Mouse (Mus musculus): ENCODE data around the gene 4931428L18Rik. TPM values are rescaled to one million over a fixed set of nuclear protein-coding genes. Genes with fewer than 3 reads are reported as not detected.

4931428L18Rik gene
- 0.14 TPM in 1 of 2 replicates, not detected in the other for polyA plus RNA-seq (2015; fragmentation: Nextera tagmentation; extraction: Ambion mirVana)

DNA sequence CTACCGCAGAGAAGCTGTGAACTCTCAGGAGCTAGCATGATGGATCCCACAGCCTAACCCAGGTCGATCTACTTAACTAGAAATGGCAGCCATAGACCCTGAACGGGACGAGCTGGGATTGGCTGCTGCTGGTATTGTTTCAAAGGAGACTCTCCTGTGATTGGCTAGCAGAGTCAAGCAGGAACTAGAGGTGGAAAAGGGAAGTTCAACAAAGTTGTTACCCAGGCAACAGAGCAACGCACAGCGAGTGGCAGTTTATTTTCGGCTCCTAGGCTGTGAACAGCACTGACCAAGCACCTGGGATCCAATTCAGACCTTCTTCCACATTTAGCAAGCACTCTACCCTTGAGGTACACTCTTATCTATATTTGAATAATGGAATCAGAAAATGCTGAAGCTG is at the start of gene 4931428L18Rik, which contains the start of gene Pih1d3:
Gene 4931428L18Rik, minus strand, starts transcription at position 121 of the 400 bp plus-strand sequence.
Gene Pih1d3, plus strand, starts transcription at position 275 of the 400 bp plus-strand sequence.
- Histone ChIP-seq H3K27ac (ENCODE audit: low read length) (no peak within 1 kb of the TSS), H3K9ac (ENCODE audit: low read length) (no peak within 1 kb of the TSS), H3K9me3 (ENCODE audit: control insufficient read depth, low read length) (no peaks in the 10 kb centered on the region), H3K4me1 (replicated peaks; ENCODE audit: control insufficient read depth, insufficient read depth, low read length) (no peaks in the 10 kb centered on the region), H3K4me2 (ENCODE audit: low read depth, low read length) (no peak within 1 kb of the TSS), H3K27me3 (ENCODE audit: control insufficient read depth, insufficient read depth, low read depth, low read length) (no peaks in the 10 kb centered on the region), H3K36me3 (ENCODE audit: control insufficient read depth, insufficient read depth, low read length) (no peaks in the 10 kb centered on the region), H3K4me3 (ENCODE audit: low read length) (no peak within 1 kb of the TSS)
- no peak for ATAC-seq (ENCODE audit: low read depth)
- 71% methylated on average over 7 of the region's 7 CpGs for WGBS

DNA sequence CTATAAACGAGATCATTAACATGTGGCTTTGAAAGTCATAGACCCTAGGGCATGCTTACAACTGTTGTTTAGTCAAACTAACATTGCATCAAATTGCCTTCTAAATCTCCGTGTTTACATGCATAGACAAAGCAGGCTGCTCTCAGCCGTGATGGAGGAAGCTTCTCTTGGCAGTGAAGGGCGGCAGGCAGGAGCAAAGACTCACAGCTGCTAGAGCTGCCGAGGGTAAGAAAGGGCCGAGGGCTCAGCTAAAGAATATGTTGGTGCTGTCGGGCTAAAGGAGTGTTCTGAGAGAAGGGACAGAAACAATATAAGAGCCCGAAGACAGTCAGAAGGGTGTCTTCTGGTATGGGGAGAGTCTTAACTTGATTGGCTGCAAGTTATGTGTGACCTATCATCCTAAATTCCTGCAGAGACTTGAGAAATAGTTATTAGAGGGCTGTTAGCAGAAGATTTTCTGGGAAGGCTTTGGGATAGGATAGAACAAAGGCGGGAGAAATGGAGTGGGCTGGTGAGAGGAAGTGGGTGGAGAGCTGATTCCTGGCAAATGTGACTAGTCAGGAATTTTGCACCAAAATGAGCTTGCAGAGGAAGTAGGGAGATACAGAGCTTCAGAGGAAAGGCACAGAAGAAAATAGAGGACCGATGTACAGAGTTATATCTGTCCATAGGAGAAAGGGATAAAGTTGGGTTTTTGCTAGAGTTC is 37.9 kb upstream of the 4931428L18Rik start:
- Histone ChIP-seq H3K9ac (ENCODE audit: low read length) (no peak overlapping the region), H3K4me2 (ENCODE audit: low read depth, low read length) (peak overlapping the region; percentile 11; the same call in 1 of the 2 replicates), H3K27me3 (ENCODE audit: control insufficient read depth, insufficient read depth, low read depth, low read length) (no peaks in the 10 kb centered on the region), H3K36me3 (ENCODE audit: control insufficient read depth, insufficient read depth, low read length) (no peaks in the 10 kb centered on the region), H3K4me1 (replicated peaks; ENCODE audit: control insufficient read depth, insufficient read depth, low read length) (no peaks in the 10 kb centered on the region), H3K4me3 (ENCODE audit: low read length) (no peak overlapping the region), H3K27ac (ENCODE audit: low read length) (peak overlapping the region; percentile 53), H3K9me3 (ENCODE audit: control insufficient read depth, low read length) (no peaks in the 10 kb centered on the region)
- 45% methylated on average over 10 of the region's 10 CpGs for WGBS
- peak; percentile 73 for ATAC-seq (ENCODE audit: low read depth)

DNA sequence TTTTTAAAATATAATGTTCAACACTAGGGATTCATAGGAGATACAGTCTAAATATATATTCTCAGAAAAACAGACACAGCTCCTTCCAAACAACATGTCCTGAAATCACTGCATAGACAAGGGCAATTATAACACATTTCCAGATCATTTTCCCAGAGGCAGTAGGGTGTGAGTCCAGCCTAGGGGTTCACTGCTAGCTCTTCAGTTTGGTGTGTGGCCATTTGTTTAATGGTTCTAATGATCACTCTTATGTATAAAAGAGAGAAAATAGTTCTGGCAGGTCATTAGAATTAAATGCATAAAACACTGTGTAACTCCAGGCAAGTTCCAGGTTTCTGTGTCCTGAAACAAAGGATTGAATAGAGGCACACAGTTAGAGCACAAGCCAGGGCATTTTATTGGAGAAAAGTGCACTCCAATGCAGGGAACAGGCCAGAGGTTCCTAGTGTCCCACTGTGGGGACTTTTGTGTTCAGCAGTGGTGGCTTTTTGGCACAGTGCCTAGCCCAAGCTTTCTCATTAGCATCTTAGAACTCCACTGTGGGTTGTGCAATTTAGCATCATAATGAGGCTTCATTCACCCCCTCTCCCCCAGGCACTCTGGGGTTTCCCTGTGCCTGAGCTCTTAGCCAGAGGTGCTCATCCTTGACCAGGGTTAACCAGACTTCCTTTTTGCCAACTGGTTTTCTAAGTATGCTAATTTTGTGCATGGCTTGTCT is 11.0 kb upstream of the 4931428L18Rik start:
- no peaks in the 10 kb centered on the region for H3K4me1 ChIP-seq (replicated peaks; ENCODE audit: control insufficient read depth, insufficient read depth, low read length)
- ATAC-seq (ENCODE audit: low read depth) = no peak

DNA sequence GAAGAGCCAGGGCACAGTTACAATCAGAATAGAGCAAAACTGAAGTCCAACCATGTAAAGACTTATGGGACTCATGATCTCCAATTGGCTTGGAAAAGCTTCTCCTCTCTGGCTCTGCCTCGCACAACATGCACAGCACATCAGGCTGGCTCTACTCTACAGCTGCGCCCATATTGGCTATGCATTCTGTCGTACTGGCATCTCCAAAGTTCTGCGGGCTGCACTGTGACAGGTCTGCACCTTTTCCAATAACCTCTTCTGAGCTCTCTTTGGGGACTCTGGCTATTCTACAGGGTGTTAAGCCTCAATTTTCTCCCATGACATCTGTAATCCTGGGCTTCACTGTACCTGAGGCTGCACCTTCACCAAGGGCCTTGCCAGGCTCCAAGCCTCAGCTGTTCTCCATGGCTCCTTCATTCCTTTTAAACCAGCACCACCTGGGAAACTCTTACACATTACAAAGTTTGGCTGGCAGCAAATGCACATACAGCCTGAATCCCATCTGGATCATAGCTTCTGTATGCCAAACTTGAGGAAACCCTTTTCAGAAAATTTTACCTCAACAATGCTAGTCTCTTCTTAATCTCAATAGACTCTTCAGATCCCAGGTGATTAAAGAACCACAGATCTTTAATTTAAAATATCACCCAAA is 1.8 kb downstream of the 4931428L18Rik start:
- H3K4me2 ChIP-seq (ENCODE audit: low read depth, low read length) = no peak overlapping the region
- WGBS = 88% methylated on average over 4 of the region's 4 CpGs
- H3K27ac ChIP-seq (ENCODE audit: low read length) = no peak overlapping the region
- H3K36me3 ChIP-seq (ENCODE audit: control insufficient read depth, insufficient read depth, low read length) = no peaks in the 10 kb centered on the region
- ATAC-seq (ENCODE audit: low read depth) = no peak
- H3K9ac ChIP-seq (ENCODE audit: low read length) = no peak overlapping the region
- no peaks in the 10 kb centered on the region for H3K9me3 ChIP-seq (ENCODE audit: control insufficient read depth, low read length)
- no peak overlapping the region for H3K4me3 ChIP-seq (ENCODE audit: low read length)
- no peaks in the 10 kb centered on the region for H3K4me1 ChIP-seq (replicated peaks; ENCODE audit: control insufficient read depth, insufficient read depth, low read length)
- H3K27me3 ChIP-seq (ENCODE audit: control insufficient read depth, insufficient read depth, low read depth, low read length) = no peaks in the 10 kb centered on the region

More for the DNA sequence above, 11.0 kb upstream of the 4931428L18Rik start:
- Histone ChIP-seq H3K36me3 (ENCODE audit: control insufficient read depth, insufficient read depth, low read length) (no peaks in the 10 kb centered on the region), H3K4me3 (ENCODE audit: low read length) (no peak overlapping the region), H3K27ac (ENCODE audit: low read length) (no peak overlapping the region), H3K9ac (ENCODE audit: low read length) (no peak overlapping the region), H3K4me2 (ENCODE audit: low read depth, low read length) (no peak overlapping the region), H3K27me3 (ENCODE audit: control insufficient read depth, insufficient read depth, low read depth, low read length) (no peaks in the 10 kb centered on the region), H3K9me3 (ENCODE audit: control insufficient read depth, low read length) (no peaks in the 10 kb centered on the region)

DNA sequence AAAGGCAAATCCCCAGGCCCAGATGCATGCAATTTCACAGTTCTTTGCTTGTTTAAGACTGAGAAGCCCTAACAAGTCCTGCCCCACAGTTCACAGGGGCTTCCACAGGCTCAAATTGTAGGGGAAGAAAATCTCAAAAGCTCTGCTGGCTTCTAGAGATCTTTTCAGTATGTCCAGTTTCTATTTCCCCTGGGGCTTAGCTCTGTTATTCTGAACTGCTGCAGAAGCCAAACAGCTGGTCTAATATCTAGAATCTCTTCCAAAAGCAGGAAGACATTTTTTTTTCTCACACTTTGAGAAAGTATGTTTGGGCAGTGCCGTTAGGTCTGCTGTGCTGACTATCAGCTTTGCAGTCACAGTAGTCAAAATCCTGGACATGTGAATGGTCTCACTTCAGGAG is 7.7 kb downstream of the 4931428L18Rik start:
- Histone ChIP-seq H3K36me3 (ENCODE audit: control insufficient read depth, insufficient read depth, low read length) (no peaks in the 10 kb centered on the region), H3K4me2 (ENCODE audit: low read depth, low read length) (no peak overlapping the region), H3K27me3 (ENCODE audit: control insufficient read depth, insufficient read depth, low read depth, low read length) (no peaks in the 10 kb centered on the region), H3K27ac (ENCODE audit: low read length) (no peak overlapping the region), H3K9me3 (ENCODE audit: control insufficient read depth, low read length) (no peaks in the 10 kb centered on the region), H3K9ac (ENCODE audit: low read length) (no peak overlapping the region), H3K4me1 (replicated peaks; ENCODE audit: control insufficient read depth, insufficient read depth, low read length) (no peaks in the 10 kb centered on the region), H3K4me3 (ENCODE audit: low read length) (no peak overlapping the region)
- WGBS = 38% methylated on average over 1 of the region's 1 CpGs
- no peak for ATAC-seq (ENCODE audit: low read depth)

DNA sequence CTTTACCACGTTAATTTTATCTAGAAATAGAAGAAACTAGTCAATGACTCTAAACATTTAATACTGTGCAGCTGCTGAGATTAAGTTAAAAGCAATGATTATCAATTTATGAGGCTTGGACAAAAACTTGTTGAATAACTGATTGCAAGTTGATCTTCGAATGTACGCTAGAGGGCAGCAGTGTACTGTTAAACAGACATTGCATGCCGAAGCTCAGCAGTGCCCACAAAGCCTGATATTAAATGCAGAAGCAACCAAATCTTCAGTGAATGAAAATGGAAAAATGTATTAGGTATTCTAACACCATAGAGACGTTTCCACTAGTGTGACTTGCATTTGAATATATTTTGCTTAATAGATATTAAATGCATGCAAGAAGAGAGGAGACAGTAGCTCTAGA is 12.3 kb downstream of the 4931428L18Rik start:
- H3K9me3 ChIP-seq (ENCODE audit: control insufficient read depth, low read length) = no peaks in the 10 kb centered on the region
- no peak overlapping the region for H3K27ac ChIP-seq (ENCODE audit: low read length)
- H3K4me1 ChIP-seq (replicated peaks; ENCODE audit: control insufficient read depth, insufficient read depth, low read length) = no peaks in the 10 kb centered on the region
- H3K9ac ChIP-seq (ENCODE audit: low read length) = no peak overlapping the region
- no peak for ATAC-seq (ENCODE audit: low read depth)
- H3K36me3 ChIP-seq (ENCODE audit: control insufficient read depth, insufficient read depth, low read length) = no peaks in the 10 kb centered on the region
- H3K4me2 ChIP-seq (ENCODE audit: low read depth, low read length) = no peak overlapping the region
- no peaks in the 10 kb centered on the region for H3K27me3 ChIP-seq (ENCODE audit: control insufficient read depth, insufficient read depth, low read depth, low read length)
- WGBS = 1% methylated on average over 5 of the region's 5 CpGs
- no peak overlapping the region for H3K4me3 ChIP-seq (ENCODE audit: low read length)

DNA sequence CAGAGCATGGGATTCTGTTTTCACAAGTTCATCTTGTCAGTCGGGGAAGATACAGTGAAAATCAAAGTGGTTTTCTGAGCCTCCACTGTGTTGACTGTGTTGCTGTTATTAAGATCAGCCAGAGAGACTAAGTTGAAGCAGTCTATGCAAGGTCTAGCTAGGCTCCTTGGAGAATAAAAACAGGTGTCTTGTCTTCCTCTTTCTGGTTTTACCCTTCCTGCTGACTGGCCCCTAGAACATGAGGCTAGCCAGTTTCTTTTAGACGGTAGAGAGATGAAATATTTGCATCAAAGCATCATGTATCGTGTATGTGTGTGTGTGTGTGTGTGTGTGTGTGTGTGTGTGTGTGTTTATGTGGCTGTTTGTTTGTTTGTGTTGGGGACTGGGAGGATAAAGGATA is 16.7 kb downstream of the 4931428L18Rik start:
- no peaks in the 10 kb centered on the region for H3K27me3 ChIP-seq (ENCODE audit: control insufficient read depth, insufficient read depth, low read depth, low read length)
- no peak for ATAC-seq (ENCODE audit: low read depth)
- H3K4me3 ChIP-seq (ENCODE audit: low read length) = no peak overlapping the region
- no peak overlapping the region for H3K4me2 ChIP-seq (ENCODE audit: low read depth, low read length)
- no peak overlapping the region for H3K27ac ChIP-seq (ENCODE audit: low read length)
- WGBS = 67% methylated on average over 3 of the region's 3 CpGs
- H3K9ac ChIP-seq (ENCODE audit: low read length) = no peak overlapping the region
- H3K4me1 ChIP-seq (replicated peaks; ENCODE audit: control insufficient read depth, insufficient read depth, low read length) = no peaks in the 10 kb centered on the region
- H3K36me3 ChIP-seq (ENCODE audit: control insufficient read depth, insufficient read depth, low read length) = no peaks in the 10 kb centered on the region
- H3K9me3 ChIP-seq (ENCODE audit: control insufficient read depth, low read length) = no peaks in the 10 kb centered on the region

DNA sequence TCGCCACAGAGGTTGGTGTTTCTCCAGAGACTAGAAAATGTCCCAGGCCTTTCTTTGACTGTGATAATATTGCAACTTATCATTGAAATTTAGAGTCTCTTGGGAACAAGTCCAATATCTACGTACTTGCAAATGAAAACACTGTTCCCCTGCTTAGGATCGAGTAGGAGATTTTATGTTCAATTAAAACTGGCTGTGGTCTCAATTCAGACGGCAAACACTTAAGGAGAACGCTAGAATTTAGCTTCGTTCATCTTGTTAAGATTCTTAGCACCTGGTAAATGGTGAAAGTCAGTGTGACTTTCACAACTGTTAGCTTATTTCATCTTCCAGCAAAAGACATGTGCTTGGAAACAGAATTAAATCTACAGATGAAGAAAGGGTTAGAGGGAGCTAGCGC is 17.1 kb downstream of the 4931428L18Rik start:
- no peak overlapping the region for H3K4me2 ChIP-seq (ENCODE audit: low read depth, low read length)
- H3K4me1 ChIP-seq (replicated peaks; ENCODE audit: control insufficient read depth, insufficient read depth, low read length) = no peaks in the 10 kb centered on the region
- no peaks in the 10 kb centered on the region for H3K36me3 ChIP-seq (ENCODE audit: control insufficient read depth, insufficient read depth, low read length)
- no peaks in the 10 kb centered on the region for H3K9me3 ChIP-seq (ENCODE audit: control insufficient read depth, low read length)
- WGBS = 56% methylated on average over 7 of the region's 7 CpGs
- no peak overlapping the region for H3K4me3 ChIP-seq (ENCODE audit: low read length)
- no peaks in the 10 kb centered on the region for H3K27me3 ChIP-seq (ENCODE audit: control insufficient read depth, insufficient read depth, low read depth, low read length)
- H3K9ac ChIP-seq (ENCODE audit: low read length) = no peak overlapping the region
- no peak for ATAC-seq (ENCODE audit: low read depth)
- no peak overlapping the region for H3K27ac ChIP-seq (ENCODE audit: low read length)

DNA sequence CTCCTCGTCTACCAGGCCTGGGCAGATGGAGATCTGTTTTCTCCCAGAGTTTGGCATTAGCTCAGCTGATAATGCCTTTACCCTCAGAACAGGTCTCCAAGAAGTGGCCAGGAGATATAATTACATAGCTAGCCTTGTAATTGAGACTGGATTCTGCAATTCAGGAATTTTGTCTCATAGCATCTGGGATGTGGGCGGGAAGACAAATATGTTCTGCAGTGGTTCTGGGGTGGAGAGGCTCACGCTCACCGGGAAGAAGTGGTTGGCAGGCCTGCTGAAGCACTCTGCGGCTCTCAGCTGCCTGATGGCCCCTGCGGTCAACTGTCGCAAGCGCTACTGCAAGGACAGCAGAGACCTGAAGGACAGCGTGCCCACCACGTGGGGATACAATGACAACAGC is 18.7 kb downstream of the 4931428L18Rik start:
- Histone ChIP-seq H3K27me3 (ENCODE audit: control insufficient read depth, insufficient read depth, low read depth, low read length) (no peaks in the 10 kb centered on the region), H3K4me2 (ENCODE audit: low read depth, low read length) (no peak overlapping the region), H3K36me3 (ENCODE audit: control insufficient read depth, insufficient read depth, low read length) (no peaks in the 10 kb centered on the region), H3K9me3 (ENCODE audit: control insufficient read depth, low read length) (no peaks in the 10 kb centered on the region), H3K9ac (ENCODE audit: low read length) (no peak overlapping the region), H3K4me3 (ENCODE audit: low read length) (no peak overlapping the region), H3K27ac (ENCODE audit: low read length) (no peak overlapping the region), H3K4me1 (replicated peaks; ENCODE audit: control insufficient read depth, insufficient read depth, low read length) (no peaks in the 10 kb centered on the region)
- 78% methylated on average over 10 of the region's 10 CpGs for WGBS
- no peak for ATAC-seq (ENCODE audit: low read depth)

Measured in lung, embryonic 16.5 days (tissue).